Mouse (Mus musculus) stomach, postnatal 0 days (tissue): Measurements from ENCODE around the gene Sorbs2. TPM values are rescaled to one million over a fixed set of nuclear protein-coding genes. Genes with fewer than 3 reads are reported as not detected.
A peak's percentile ranks its signal among the peaks of the same experiment; 100 is the strongest.

Experiments used
- ATAC-seq: fragments of 200-750 bp; cut with Nextera tagmentation; 2 replicates; pipeline ENCODE4 v1.8.0; 2017; ENCODE audit not compliant: low FRiP score, low TSS enrichment
- DNase-seq: peaks from one replicate; pipeline ENCODE4 v3.0.0-alpha.2; 2016; ENCODE audit warnings: low spot score
- H3K27ac ChIP-seq: fragments of 300-500 bp; sonication (generic); replicated peaks from 2 replicates; pipeline ENCODE4 v1.5.1; 2014; ENCODE audit warnings: mild to moderate bottlenecking, control low read depth
- H3K27me3 ChIP-seq: fragments of 300-500 bp; sonication (generic); 2 replicates; pipeline ENCODE4 v1.6.1; 2014; ENCODE audit warnings: low read length; ENCODE audit not compliant: control insufficient read depth, insufficient read depth
- H3K36me3 ChIP-seq: fragments of 300-500 bp; sonication (generic); 2 replicates; pipeline ENCODE4 v1.6.1; 2014; ENCODE audit warnings: low read length, mixed read lengths; ENCODE audit not compliant: control insufficient read depth, insufficient read depth
- H3K4me1 ChIP-seq: fragments of 300-500 bp; sonication (generic); replicated peaks from 2 replicates; pipeline ENCODE4 v1.6.1; 2014; ENCODE audit warnings: antibody characterized with exemption; ENCODE audit not compliant: control insufficient read depth, insufficient read depth
- H3K4me2 ChIP-seq: fragments of 300-500 bp; sonication (generic); replicated peaks from 2 replicates; pipeline ENCODE4 v1.6.1; 2014; ENCODE audit warnings: low read depth, mild to moderate bottlenecking, control low read depth, moderate library complexity
- H3K4me3 ChIP-seq: fragments of 300-500 bp; sonication (generic); 2 replicates; pipeline ENCODE4 v1.5.1; 2014; ENCODE audit warnings: low read depth, low read length, control low read depth
- H3K9ac ChIP-seq: fragments of 300-500 bp; sonication (generic); 2 replicates; pipeline ENCODE4 v1.6.1; 2014; ENCODE audit warnings: mild to moderate bottlenecking, low read length, control low read depth, mixed read lengths
- H3K9me3 ChIP-seq: fragments of 300-500 bp; sonication (generic); 2 replicates; pipeline ENCODE4 v1.6.1; 2016; ENCODE audit warnings: low read length; ENCODE audit not compliant: control insufficient read depth
- CTCF ChIP-seq: IDR thresholded peaks from 2 replicates; pipeline ENCODE4 v1.5.1; 2016; ENCODE audit warnings: antibody characterized with exemption, low read depth, mild to moderate bottlenecking, moderate library complexity
- EP300 ChIP-seq: optimal IDR thresholded peaks from 2 replicates; pipeline ENCODE3; 2016; ENCODE audit warnings: antibody characterized with exemption
- WGBS: fragments of 180-500 bp; shearing (Covaris S2); extraction: QIAGEN DNeasy Blood & Tissue Kit; methylation state at CpG from one replicate; pipeline ENCODE4 v1.1.7; 2014; 5-methylcytosine and 5-hydroxymethylcytosine counted together
- polyA plus RNA-seq: library from polyadenylated mRNA; unstranded; fragments of >200 nt; fragmentation: Nextera tagmentation; extraction: Ambion mirVana; gene quantifications from 2 replicates; pipeline ENCODE4 v1.2.1, GENCODE M21; 2015

The Sorbs2 gene
- polyA plus RNA-seq, 1 experiment from 2014 or later: 21.1 TPM

DNA sequence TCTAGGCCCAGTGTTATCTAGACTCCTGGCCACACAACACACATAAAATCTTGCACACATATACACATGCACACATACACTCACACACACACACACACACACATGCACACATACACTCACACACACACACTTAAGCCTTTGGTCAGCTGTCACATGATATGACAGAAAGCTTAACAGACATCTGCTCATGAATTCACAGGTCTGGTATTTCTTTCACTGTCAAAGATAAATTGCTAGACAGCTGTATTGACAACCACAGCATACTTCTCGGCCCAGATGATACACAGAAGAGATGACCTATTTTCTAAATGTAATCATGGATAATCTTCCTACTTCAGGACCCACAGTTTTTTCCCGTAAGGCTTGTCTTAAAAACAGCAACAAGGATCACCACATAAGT is 326.3 kb downstream of the Sorbs2 start:
- H3K27me3 ChIP-seq: no peaks in the 10 kb centered on the region
- H3K36me3 ChIP-seq: no peaks in the 10 kb centered on the region
- H3K9ac ChIP-seq: no peak overlapping the region
- H3K4me3 ChIP-seq: no peak overlapping the region
- ATAC-seq (no peak), DNase-seq (no peak)
- no peak for TF ChIP-seq CTCF
- TF ChIP-seq EP300: no peak
- H3K4me2 ChIP-seq: no peak overlapping the region
- no peaks in the 10 kb centered on the region for H3K9me3 ChIP-seq
- WGBS: 53% methylated on average over 2 of the region's 2 CpGs
- H3K4me1 ChIP-seq: no peaks in the 10 kb centered on the region
- H3K27ac ChIP-seq: no peak overlapping the region

DNA sequence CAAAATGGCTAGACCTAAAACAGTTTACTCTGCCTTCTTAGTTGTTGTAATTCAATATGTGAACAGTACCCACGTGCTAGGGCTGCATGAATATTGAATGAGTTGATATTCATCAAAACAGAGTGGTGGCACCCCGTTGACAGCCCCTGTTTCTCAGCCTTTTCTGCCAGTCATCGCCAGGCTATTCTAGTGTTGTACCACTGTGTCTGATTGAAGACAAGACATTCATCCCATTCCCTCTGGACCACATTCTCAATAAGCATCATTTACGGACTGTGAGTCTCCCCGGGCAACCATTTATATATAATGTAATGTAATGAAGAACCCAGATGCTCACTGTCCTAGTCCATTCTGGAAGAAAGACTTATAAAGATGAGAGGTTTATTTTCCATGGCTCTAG is 335.7 kb downstream of the Sorbs2 start:
- no peaks in the 10 kb centered on the region for H3K4me1 ChIP-seq
- H3K27ac ChIP-seq: no peak overlapping the region
- H3K9ac ChIP-seq: no peak overlapping the region
- 87% methylated on average over 5 of the region's 5 CpGs for WGBS
- H3K4me2 ChIP-seq: no peak overlapping the region
- ATAC-seq (no peak), DNase-seq (no peak)
- H3K4me3 ChIP-seq: no peak overlapping the region
- TF ChIP-seq CTCF (no peak), EP300 (no peak)
- H3K9me3 ChIP-seq: no peaks in the 10 kb centered on the region
- no peaks in the 10 kb centered on the region for H3K27me3 ChIP-seq
- H3K36me3 ChIP-seq: no peaks in the 10 kb centered on the region

DNA sequence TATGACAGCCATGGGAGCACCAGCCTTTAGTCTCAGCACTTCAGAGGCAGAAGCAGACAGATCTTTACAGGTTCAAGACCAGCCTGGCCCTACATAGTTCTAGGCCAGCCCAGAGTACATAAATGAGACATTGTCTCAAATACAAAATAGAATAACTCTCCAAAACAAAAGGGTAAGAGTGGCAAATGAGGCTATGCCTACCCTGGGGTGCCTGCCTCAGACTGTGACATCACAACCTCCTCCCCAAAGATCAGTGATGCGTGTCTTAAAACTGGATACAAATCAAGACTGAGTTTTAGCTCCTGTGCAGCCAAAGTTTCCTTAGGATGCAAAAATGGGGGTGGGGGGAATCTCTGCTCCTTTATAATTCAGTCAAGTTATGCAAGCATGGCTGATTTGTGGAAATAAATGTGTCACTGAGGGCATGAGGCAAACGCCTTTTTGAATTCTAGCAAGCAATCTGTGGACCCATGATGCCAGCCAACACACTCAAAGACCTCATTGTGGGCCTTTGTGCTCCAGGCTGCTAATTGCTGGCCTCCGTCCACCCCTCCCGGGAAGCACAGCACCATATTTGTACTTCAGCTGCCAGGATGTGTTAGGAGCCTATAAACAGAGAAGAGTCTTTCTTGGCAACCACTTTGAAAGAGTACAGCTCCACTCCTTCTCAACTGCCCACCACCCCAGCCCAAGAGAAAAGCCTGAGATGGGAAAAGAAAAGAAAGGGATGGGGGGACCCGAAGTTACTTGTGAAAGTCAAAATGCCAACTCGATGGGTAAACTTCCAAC is 336.7 kb downstream of the Sorbs2 start:
- Histone ChIP-seq H3K4me3 (no peak overlapping the region), H3K4me1 (no peaks in the 10 kb centered on the region), H3K27ac (peak overlapping the region; percentile 85), H3K9me3 (no peaks in the 10 kb centered on the region), H3K4me2 (no peak overlapping the region), H3K36me3 (no peaks in the 10 kb centered on the region), H3K27me3 (no peaks in the 10 kb centered on the region), H3K9ac (no peak overlapping the region)
- 40% methylated on average over 6 of the region's 6 CpGs for WGBS
- TF ChIP-seq EP300 (no peak), CTCF (no peak)
- peak; percentile 64; the same call in 1 of the 2 replicates for ATAC-seq
- peak; percentile 37 for DNase-seq

DNA sequence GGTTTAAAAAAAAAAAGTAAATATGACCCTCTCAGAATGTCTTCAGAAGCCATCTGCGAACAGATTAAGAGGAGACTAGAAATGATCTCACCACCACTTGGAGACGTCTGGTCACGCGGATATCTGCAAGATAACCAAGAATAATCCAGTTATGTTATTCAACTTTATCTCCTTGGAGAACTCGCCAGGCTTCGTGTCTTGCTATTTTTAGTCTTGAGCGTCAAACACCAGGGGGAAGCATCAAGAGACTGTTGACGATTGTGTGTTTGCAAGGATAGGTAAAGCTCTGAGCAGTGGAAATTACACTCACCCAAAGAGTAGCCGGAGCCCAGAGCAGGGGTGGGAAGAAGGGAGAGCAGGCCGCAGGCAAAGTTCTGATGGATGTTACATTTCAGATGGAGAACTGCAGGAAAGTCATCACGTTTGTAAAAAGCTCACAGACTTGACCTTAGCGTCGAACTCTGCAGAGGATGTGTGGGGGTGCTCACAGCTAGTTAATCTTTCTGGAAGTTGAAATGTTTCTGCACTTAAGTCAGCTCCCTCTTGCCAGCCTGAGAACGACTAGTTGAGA is 337.4 kb downstream of the Sorbs2 start:
- no peak overlapping the region for H3K4me3 ChIP-seq
- no peak overlapping the region for H3K4me2 ChIP-seq
- H3K36me3 ChIP-seq: no peaks in the 10 kb centered on the region
- WGBS: 29% methylated on average over 14 of the region's 14 CpGs
- TF ChIP-seq EP300 (no peak), CTCF (peak; percentile 25; the same call in 1 of the 2 replicates)
- no peaks in the 10 kb centered on the region for H3K9me3 ChIP-seq
- no peak overlapping the region for H3K9ac ChIP-seq
- ATAC-seq (peak; percentile 54; the same call in 1 of the 2 replicates), DNase-seq (no peak)
- H3K27ac ChIP-seq: peak overlapping the region; percentile 85
- no peaks in the 10 kb centered on the region for H3K4me1 ChIP-seq
- H3K27me3 ChIP-seq: no peaks in the 10 kb centered on the region

DNA sequence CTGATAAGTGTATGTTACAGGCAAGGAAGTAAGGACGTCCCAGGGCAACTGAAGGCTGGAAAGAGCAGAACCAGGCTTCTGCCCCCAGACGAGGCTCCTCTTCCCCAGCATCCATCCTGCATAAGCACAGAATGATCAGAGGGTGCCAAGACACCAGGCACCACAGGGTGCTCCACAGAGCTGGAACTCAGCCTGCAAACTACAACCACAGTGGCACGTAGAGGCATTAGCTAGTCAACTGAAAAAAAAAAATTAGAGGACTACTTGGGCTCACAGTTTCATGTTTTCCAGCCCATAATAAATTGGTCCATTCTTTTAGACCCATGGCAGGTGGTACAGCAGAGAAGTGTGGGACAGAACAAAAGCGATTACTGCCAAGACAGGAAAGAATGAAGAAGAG is 338.3 kb downstream of the Sorbs2 start:
- no peaks in the 10 kb centered on the region for H3K27me3 ChIP-seq
- H3K9me3 ChIP-seq: no peaks in the 10 kb centered on the region
- no peak for DNase-seq
- no peak overlapping the region; the same call in 1 of the 2 replicates for H3K9ac ChIP-seq
- H3K4me2 ChIP-seq: no peak overlapping the region
- peak overlapping the region; percentile 85 for H3K27ac ChIP-seq
- ATAC-seq: no peak
- WGBS: 74% methylated on average over 4 of the region's 4 CpGs
- no peak overlapping the region for H3K4me3 ChIP-seq
- TF ChIP-seq EP300 (no peak), CTCF (no peak)
- no peaks in the 10 kb centered on the region for H3K36me3 ChIP-seq
- no peaks in the 10 kb centered on the region for H3K4me1 ChIP-seq

DNA sequence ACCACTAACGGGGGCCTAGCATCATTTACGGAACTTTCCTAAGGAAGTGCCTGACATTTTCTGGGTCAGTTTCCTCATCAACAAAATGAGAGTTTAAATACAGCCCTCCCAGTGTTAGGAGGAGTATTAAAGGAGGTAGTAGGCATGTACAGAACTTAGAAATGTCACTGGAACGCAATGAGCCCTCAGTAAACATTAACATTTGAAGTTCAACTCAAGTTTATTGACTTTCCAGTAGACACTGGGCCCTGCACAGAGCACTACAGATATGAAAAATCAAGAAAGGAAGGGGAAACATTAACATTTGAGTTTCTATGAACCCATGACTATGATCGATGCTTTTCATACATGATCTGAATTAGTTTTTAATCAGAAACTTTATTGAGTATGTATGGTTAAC is 347.5 kb downstream of the Sorbs2 start:
- no peaks in the 10 kb centered on the region for H3K36me3 ChIP-seq
- DNase-seq (no peak), ATAC-seq (no peak)
- WGBS: 50% methylated on average over 4 of the region's 4 CpGs
- H3K9ac ChIP-seq: no peak overlapping the region
- H3K4me2 ChIP-seq: no peak overlapping the region
- H3K4me3 ChIP-seq: no peak overlapping the region
- H3K27ac ChIP-seq: no peak overlapping the region
- no peaks in the 10 kb centered on the region for H3K9me3 ChIP-seq
- H3K27me3 ChIP-seq: no peaks in the 10 kb centered on the region
- 0 out of 2 replicates have a peak, but pooled peaks cover 2% of the 10 kb centered on the region for H3K4me1 ChIP-seq
- no peak for TF ChIP-seq EP300
- no peak for TF ChIP-seq CTCF
